Mouse (Mus musculus): ENCODE data around the gene Faap100. TPM values are rescaled to one million over a fixed set of nuclear protein-coding genes. Genes with fewer than 3 reads are reported as not detected.

The Faap100 gene
- not detected for polyA plus RNA-seq (2014; fragmentation: Illumina TruSeq; extraction: RNeasy Lipid Tissue Mini Kit (QIAGEN cat#74804); ENCODE audit: low read depth, low replicate concordance)

DNA sequence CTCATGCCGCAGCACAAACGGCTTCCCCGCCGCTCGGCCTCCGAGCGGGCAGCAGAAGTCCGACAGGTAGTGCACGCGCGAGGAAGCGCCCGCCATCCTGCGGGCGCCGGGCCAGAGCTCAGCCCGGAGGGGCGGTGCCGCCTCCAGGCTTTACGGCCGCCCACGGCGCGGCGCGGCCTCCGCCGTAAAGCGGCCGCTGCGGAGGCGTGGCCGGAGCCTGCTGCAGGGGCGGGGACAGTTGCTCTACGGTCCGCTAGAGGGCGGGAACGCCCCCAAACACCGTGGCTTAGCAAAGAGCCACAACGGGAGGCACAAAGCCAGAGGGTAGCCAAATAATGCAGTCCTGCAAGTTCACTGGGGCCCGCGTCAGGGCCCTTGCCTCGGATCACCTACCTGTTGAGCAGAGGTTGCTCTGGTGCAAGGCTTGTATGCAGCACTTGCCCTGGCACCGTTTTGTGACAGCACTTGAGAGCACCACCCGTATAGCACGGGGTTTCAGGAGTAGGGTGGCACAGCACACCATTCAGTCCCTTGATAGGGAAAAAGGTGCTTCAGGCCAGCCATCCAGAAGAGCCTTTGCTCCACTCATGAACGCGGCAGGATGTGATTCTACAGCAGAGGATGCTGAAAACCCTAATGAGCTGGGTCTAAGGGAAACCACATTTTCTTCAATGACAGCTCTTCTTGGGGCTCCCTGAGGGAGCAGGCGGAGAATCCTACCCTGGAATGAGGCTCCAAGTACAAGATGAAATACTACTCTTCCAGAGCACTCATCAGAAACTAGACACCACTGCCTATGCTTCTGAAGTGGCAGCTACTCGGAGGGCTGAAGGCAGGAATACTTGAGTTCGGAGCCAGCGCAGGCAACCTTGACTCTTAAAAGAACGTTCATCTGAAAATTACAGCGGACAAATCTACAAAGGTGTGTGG lies at the start of gene Faap100:
Gene Faap100, minus strand, starts transcription at position 154 of the 930 bp plus-strand sequence.

DNA sequence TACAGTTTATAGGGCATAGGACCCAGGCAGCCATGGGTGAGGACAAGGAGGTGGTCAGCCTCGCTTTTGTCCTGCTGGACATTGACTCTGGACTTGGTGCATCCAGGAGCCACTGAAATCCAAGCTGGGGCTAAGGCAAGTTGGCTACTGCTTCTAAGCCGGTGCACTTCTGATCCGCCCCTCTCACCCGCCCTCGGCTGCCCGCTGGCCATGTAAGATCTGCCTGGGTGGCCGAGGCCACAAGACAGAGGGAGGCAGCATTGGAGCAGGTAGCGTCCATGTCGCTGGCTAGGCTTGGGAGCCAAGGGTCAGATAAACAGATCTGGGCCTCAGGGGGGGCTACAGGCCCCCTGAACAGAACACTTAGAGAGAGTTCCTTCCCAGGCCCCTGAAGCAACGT lies 17.3 kb downstream of the Faap100 start, which contains the start of gene Fscn2:
Gene Fscn2, plus strand, starts transcription at position 240 of the 400 bp plus-strand sequence.

GRCm38 (mm10) chr11:120347791-120348683 lies 30.5 kb downstream of the Faap100 start, which contains the start of gene Actg1:
TSS of gene Actg1 (minus strand) at chr11:120348542.

Other genes starting within 250 kb of the Faap100 start
- 2.1 TPM for gene Slc38a10, start 227.4 kb downstream of the Faap100 start, polyA plus RNA-seq (2014; fragmentation: Illumina TruSeq; extraction: RNeasy Lipid Tissue Mini Kit (QIAGEN cat#74804); ENCODE audit: low read depth, low replicate concordance)
- gene Bahcc1, start 145.8 kb downstream of the Faap100 start, polyA plus RNA-seq (2014; fragmentation: Illumina TruSeq; extraction: RNeasy Lipid Tissue Mini Kit (QIAGEN cat#74804); ENCODE audit: low read depth, low replicate concordance): 2.0 TPM
- 1,187 TPM for gene Actg1, start 30.2 kb downstream of the Faap100 start, polyA plus RNA-seq (2014; fragmentation: Illumina TruSeq; extraction: RNeasy Lipid Tissue Mini Kit (QIAGEN cat#74804); ENCODE audit: low read depth, low replicate concordance)
- gene Fscn2, start 17.2 kb downstream of the Faap100 start, polyA plus RNA-seq (2014; fragmentation: Illumina TruSeq; extraction: RNeasy Lipid Tissue Mini Kit (QIAGEN cat#74804); ENCODE audit: low read depth, low replicate concordance): not detected
- gene Nploc4, start 58.9 kb upstream of the Faap100 start, polyA plus RNA-seq (2014; fragmentation: Illumina TruSeq; extraction: RNeasy Lipid Tissue Mini Kit (QIAGEN cat#74804); ENCODE audit: low read depth, low replicate concordance): 13.2 TPM
- gene Tspan10, start 63.9 kb upstream of the Faap100 start, polyA plus RNA-seq (2014; fragmentation: Illumina TruSeq; extraction: RNeasy Lipid Tissue Mini Kit (QIAGEN cat#74804); ENCODE audit: low read depth, low replicate concordance): not detected
- not detected for gene Pde6g, start 74.7 kb upstream of the Faap100 start, polyA plus RNA-seq (2014; fragmentation: Illumina TruSeq; extraction: RNeasy Lipid Tissue Mini Kit (QIAGEN cat#74804); ENCODE audit: low read depth, low replicate concordance)
- gene Oxld1, start 79.3 kb upstream of the Faap100 start, polyA plus RNA-seq (2014; fragmentation: Illumina TruSeq; extraction: RNeasy Lipid Tissue Mini Kit (QIAGEN cat#74804); ENCODE audit: low read depth, low replicate concordance): 0.63 TPM
- gene Ccdc137, start 79.4 kb upstream of the Faap100 start, polyA plus RNA-seq (2014; fragmentation: Illumina TruSeq; extraction: RNeasy Lipid Tissue Mini Kit (QIAGEN cat#74804); ENCODE audit: low read depth, low replicate concordance): 12.7 TPM
- 10.9 TPM for gene Arl16, start 88.8 kb upstream of the Faap100 start, polyA plus RNA-seq (2014; fragmentation: Illumina TruSeq; extraction: RNeasy Lipid Tissue Mini Kit (QIAGEN cat#74804); ENCODE audit: low read depth, low replicate concordance)
- gene Mrpl12, start 105.8 kb upstream of the Faap100 start, polyA plus RNA-seq (2014; fragmentation: Illumina TruSeq; extraction: RNeasy Lipid Tissue Mini Kit (QIAGEN cat#74804); ENCODE audit: low read depth, low replicate concordance): 4.1 TPM
- gene Slc25a10, start 113.1 kb upstream of the Faap100 start, polyA plus RNA-seq (2014; fragmentation: Illumina TruSeq; extraction: RNeasy Lipid Tissue Mini Kit (QIAGEN cat#74804); ENCODE audit: low read depth, low replicate concordance): 1.6 TPM
- gene Gcgr, start 151.9 kb upstream of the Faap100 start, polyA plus RNA-seq (2014; fragmentation: Illumina TruSeq; extraction: RNeasy Lipid Tissue Mini Kit (QIAGEN cat#74804); ENCODE audit: low read depth, low replicate concordance): not detected
- gene Mcrip1, start 171.0 kb upstream of the Faap100 start, polyA plus RNA-seq (2014; fragmentation: Illumina TruSeq; extraction: RNeasy Lipid Tissue Mini Kit (QIAGEN cat#74804); ENCODE audit: low read depth, low replicate concordance): not detected
- gene Ppp1r27, start 172.4 kb upstream of the Faap100 start, polyA plus RNA-seq (2014; fragmentation: Illumina TruSeq; extraction: RNeasy Lipid Tissue Mini Kit (QIAGEN cat#74804); ENCODE audit: low read depth, low replicate concordance): not detected
- gene P4hb, start 194.5 kb upstream of the Faap100 start, polyA plus RNA-seq (2014; fragmentation: Illumina TruSeq; extraction: RNeasy Lipid Tissue Mini Kit (QIAGEN cat#74804); ENCODE audit: low read depth, low replicate concordance): 172 TPM
- 30.1 TPM for gene Arhgdia, start 202.9 kb upstream of the Faap100 start, polyA plus RNA-seq (2014; fragmentation: Illumina TruSeq; extraction: RNeasy Lipid Tissue Mini Kit (QIAGEN cat#74804); ENCODE audit: low read depth, low replicate concordance)
- 24.4 TPM for gene Alyref, start 219.6 kb upstream of the Faap100 start, polyA plus RNA-seq (2014; fragmentation: Illumina TruSeq; extraction: RNeasy Lipid Tissue Mini Kit (QIAGEN cat#74804); ENCODE audit: low read depth, low replicate concordance)
- gene Anapc11, start 219.7 kb upstream of the Faap100 start, polyA plus RNA-seq (2014; fragmentation: Illumina TruSeq; extraction: RNeasy Lipid Tissue Mini Kit (QIAGEN cat#74804); ENCODE audit: low read depth, low replicate concordance): 13.5 TPM
- gene Npb, start 229.7 kb upstream of the Faap100 start, polyA plus RNA-seq (2014; fragmentation: Illumina TruSeq; extraction: RNeasy Lipid Tissue Mini Kit (QIAGEN cat#74804); ENCODE audit: low read depth, low replicate concordance): not detected
- gene Pcyt2, start 239.2 kb upstream of the Faap100 start, polyA plus RNA-seq (2014; fragmentation: Illumina TruSeq; extraction: RNeasy Lipid Tissue Mini Kit (QIAGEN cat#74804); ENCODE audit: low read depth, low replicate concordance): 14.6 TPM
- gene Sirt7, start 246.5 kb upstream of the Faap100 start, polyA plus RNA-seq (2014; fragmentation: Illumina TruSeq; extraction: RNeasy Lipid Tissue Mini Kit (QIAGEN cat#74804); ENCODE audit: low read depth, low replicate concordance): 13.4 TPM

All from sigmoid colon, adult 10 weeks (tissue).